Mouse (Mus musculus) cerebellum, adult 9-11 months (tissue): ENCODE data around the gene 2510002D24Rik.
"Not testable (repeated sequence)": the region's sequence is repeated elsewhere in the genome, so short reads cannot be mapped to it uniquely, and the experiment has no call there.

Source experiments
- DNase-seq: peaks from one replicate; pipeline ENCODE4 v3.0.0; 2022

2510002D24Rik gene

DNA sequence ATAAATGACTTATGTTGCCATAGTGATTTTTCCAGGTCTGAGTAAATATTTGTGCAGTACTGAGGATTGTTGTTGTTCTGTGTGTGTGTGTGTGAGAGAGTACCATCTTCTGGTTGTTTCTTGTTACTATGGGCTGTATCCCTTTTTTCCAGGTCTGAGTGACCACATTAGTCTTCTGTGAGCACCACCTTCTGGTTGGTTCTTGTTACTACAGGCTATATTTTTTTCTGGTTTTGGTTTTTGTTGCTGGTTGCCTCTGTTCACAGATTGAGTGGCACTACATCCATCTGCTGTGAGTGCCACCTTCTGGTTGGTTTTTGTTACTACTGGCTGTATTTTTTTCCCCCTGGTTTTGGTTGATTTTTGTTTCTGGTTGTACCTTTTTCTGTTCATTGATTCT lies 22.2 kb downstream of the 2510002D24Rik start:
- DNase-seq, result peak; percentile 82

DNA sequence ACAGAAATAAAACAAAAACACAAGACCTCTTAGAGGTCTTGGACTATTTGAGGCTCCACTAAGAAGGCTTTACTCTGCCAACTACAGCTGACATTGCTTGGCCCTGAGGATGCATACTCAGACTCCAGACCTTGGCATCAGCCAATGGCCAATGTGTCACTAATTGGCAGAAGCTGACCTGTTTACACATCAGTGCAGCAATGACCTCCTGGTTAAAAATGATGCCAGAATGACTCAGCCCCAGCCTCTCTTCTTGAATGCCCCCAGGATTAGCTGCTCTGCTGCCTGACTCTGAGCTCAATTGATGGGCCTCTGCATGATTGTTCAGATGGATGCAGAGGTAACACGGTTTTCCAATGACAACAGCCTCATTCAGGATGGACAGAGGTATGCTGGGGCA lies 23.8 kb downstream of the 2510002D24Rik start:
- peak; percentile 50 for DNase-seq

DNA sequence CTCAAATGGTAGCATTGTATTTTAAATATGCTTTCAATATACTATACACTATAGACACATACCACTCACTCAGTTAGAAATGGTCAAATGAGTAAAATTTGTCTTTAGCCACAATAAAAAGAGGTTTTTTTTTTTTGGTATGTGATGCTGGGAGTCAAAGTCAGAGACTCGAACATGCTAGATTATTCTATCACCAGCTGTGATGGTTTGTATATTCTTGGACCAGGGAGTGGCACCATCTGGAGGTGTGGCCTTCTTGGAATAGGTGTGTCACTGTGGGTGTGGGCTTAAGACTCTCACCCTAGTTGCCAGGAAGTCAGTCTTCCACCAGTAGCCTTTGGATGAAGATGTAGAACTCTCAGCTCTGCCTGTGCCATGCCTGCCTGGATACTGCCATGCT lies 34.1 kb downstream of the 2510002D24Rik start:
- not testable (repeated sequence) for DNase-seq

DNA sequence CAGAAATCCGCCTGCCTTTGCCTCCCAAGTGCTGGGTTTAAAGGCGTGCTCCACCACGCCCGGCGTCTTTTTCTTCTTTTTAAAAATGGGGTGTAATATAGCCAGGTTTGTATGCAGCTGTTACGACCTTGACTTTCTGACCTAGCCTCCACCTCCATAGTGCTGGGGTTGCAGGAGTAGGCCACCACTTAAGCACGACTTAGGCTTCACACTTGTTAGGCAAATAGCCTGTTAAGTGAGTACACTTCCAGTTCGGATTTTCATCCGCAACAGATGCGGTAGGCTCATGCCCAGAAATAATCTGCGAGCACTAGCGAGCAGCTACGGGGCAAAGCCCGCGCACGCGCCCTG lies 39.7 kb downstream of the 2510002D24Rik start:
- DNase-seq, result no peak

DNA sequence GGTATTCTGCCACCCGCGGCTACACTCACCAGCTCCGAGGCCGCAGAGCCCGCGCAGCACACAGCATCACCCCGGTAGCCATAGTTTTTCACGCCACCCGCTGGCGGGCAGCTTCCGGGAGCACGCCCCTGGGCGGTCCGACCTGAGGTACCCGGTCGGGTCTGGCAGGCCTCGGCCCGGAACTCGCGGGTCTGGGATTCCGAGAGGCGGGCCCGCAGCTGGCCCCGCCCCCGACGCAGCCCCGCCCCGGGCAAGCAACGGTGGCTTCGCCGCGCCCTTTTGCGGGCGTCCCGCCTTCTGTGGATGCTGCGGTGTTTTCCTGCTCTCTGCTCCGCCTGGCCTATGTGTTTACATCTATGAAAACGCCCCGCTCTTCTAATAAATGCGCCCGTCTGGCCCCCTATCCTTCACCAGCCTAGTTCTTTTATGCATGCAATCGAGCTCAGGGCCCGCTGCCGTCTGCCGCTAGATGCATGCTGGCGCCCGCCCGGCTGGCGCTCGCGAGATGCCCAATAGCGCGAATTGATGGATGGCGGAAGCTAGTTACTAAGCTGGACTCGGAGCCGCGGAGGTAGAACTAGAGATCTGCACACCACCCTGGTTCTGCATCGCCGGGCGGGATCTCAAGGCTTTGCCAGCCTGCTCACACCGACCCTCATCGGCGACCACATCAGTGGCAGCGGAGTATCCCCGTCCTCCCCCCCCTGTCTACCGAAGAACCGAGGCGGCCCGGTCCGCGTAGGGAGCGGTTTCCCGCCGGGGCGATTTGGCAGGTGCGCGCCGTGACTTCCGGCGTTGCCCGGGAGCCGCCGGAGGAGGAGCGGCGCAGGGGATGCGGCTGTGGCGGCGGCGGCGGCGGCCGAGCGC lies 40.3 kb downstream of the 2510002D24Rik start, which contains the start of the genes Mrpl40 and Hira:
TSS of gene Mrpl40 (minus strand) at position 421 of the 867 bp plus-strand sequence.
TSS of gene Hira (plus strand) at position 596 of the 867 bp plus-strand sequence.
- peak; percentile 96 for DNase-seq

DNA sequence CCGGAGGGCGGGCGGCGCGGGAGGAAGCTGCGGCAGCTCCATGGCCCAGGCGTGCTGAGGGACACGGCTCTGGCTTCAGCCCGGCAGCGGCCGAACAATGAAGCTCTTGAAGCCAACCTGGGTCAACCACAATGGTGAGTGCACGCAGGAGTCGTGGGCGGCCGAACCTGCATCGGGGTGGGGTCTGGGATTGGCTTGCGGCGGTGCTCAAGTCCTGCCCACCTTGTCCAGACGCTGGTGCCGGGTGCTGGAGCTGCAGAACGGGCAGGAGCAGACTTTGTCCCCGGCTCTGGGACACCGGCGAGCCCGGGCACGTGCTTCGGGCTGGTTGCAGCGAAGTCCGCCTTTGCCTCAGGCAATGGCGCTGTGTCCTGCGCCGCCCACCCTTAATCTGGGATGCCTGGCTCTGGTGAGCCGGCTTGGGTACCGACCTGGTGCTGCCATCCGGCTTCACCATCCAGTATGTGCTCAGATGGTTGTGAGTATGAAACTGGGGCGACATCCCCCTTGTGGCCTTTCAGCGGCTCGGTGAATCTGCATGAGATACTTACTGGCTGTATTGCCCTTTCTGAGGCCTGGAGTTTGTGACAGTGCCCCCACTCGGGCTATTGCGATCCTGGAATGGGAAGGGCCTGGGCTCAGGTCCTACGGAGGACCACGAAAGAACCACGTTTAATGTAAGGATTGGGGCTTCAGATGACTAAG lies 41.2 kb downstream of the 2510002D24Rik start:
- peak; percentile 75 for DNase-seq

DNA sequence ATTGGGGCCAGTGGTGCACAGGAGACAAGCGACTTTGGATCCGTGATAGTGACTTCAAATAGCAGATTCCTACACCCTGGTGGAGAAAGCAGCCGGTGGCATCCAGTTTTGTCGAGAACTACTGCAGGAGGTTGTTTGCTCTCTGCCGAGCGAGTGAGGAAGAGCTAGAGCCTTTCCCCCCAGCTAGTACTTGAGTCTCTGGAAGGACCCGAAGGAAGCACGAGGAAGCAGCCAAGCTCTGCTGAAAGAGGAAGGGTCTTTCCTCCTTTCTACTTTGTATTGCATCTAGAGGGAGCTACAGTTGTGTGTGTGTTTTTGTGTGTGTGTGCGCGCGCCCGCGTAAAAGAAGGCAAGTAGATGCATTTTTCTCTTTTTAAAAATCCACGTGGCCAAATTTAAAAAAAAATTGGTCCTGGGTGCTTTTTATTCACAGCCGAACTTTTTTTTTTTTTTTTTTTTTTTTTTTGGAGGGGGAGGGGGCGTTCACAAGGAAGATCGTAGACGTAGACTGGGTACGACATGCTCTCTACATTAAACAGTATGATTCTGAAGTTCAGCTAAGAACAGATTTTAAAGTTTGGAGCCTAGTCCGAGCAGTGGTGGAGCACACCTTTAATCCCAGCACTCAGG lies 41.8 kb downstream of the 2510002D24Rik start:
- DNase-seq, result no peak

DNA sequence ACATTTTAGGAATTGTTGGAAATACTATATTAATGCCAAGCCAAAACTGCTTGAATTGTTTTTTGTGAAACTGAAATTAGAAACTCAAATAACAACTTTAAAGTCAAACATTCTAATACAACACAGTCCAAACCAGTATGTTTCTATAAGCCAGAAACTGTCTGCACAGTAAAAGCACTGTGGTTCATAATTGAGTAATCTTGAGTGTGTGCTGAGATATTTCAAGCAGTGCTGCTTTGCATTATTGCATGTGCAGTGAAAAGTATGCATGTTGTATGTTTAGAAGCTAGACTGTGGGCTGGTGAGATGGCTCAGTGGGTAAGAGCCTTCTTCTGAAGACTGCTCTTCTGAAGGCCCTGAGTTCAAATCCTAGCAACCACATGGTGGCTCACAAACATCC lies 47.7 kb downstream of the 2510002D24Rik start:
- no peak for DNase-seq
